Mouse (Mus musculus): ENCODE data around the gene Cd46.

DNA sequence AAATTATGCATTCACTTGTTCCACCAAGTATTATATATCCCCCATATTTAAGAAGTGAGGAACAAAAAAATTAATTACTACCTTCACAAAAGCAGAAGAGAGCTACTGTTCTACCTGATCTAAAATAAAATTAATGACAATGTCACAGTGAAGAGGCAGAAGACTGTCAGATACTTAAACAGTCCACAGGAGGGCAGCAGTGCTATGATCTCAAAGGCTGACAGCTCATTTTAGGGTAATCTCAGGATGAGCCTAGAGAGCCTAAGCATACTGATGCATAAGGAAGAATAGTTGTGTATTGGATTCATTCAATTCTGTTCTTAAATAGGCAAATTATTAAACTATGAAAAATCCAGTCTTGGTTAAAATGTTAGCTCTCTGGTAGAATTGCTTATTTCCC lies 51.6 kb downstream of the Cd46 start:
- TF ChIP-seq CTCF (IDR thresholded peaks at IDR 0.05; ENCODE audit: borderline replicate concordance, insufficient read depth, low read depth, low read length), result peak; percentile 19; the same call in 1 of the 2 replicates
- TF ChIP-seq POLR2A (IDR thresholded peaks at IDR 0.05; ENCODE audit: borderline replicate concordance, insufficient read depth, low read length), result no peak

Data from cerebellum, adult 2 months (tissue).